Mouse (Mus musculus) bone marrow macrophage, adult 2 months (primary cell): ENCODE data around the gene Rbm47.

Experiments
- CTCF ChIP-seq: IDR thresholded peaks from 2 replicates; pipeline ENCODE4 v1.5.1; 2012; ENCODE audit warnings: low read depth, mild to moderate bottlenecking, low read length, moderate library complexity
- POLR2A ChIP-seq: IDR thresholded peaks from 2 replicates; pipeline ENCODE4 v1.6.1; 2012; ENCODE audit warnings: mild to moderate bottlenecking, low read depth, low read length, borderline replicate concordance

GRCm38 (mm10) chr5:66089600-66089999 is 83.3 kb downstream of the Rbm47 start:
- TF ChIP-seq CTCF (no peak), POLR2A (no peak)
